Mouse (Mus musculus) lung, postnatal 0 days (tissue): Measurements from ENCODE around the gene Tas2r124. TPM values are rescaled to one million over a fixed set of nuclear protein-coding genes. Genes with fewer than 3 reads are reported as not detected.

Experiments
- ATAC-seq: fragments of 200-750 bp; cut with Nextera tagmentation; 2 replicates; pipeline ENCODE4 v1.8.0; 2017; ENCODE audit warnings: moderate library complexity
- DNase-seq: peaks from one replicate; pipeline ENCODE4 v3.0.0-alpha.2; 2016; ENCODE audit warnings: low spot score
- H3K27ac ChIP-seq: fragments of 300-500 bp; sonication (generic); 2 replicates; pipeline ENCODE4 v1.5.1; 2014; ENCODE audit warnings: antibody characterized with exemption, mild to moderate bottlenecking, low read length, mixed read lengths
- H3K27me3 ChIP-seq: fragments of 300-500 bp; sonication (generic); replicated peaks from 2 replicates; pipeline ENCODE4 v1.6.1; 2014; ENCODE audit warnings: low read length, mixed read lengths; ENCODE audit not compliant: insufficient read depth
- H3K36me3 ChIP-seq: fragments of 300-500 bp; sonication (generic); 2 replicates; pipeline ENCODE4 v1.6.1; 2014; ENCODE audit warnings: low read length, mixed read lengths; ENCODE audit not compliant: insufficient read depth
- H3K4me1 ChIP-seq: fragments of 300-500 bp; sonication (generic); 2 replicates; pipeline ENCODE4 v1.6.1; 2014; ENCODE audit warnings: antibody characterized with exemption, low read depth, low read length, mixed read lengths; ENCODE audit not compliant: insufficient read depth
- H3K4me2 ChIP-seq: fragments of 300-500 bp; sonication (generic); replicated peaks from 2 replicates; pipeline ENCODE4 v1.6.1; 2014; ENCODE audit warnings: low read depth, mild to moderate bottlenecking, low read length, moderate library complexity, mixed read lengths
- H3K4me3 ChIP-seq: fragments of 300-500 bp; sonication (generic); 2 replicates; pipeline ENCODE4 v1.5.1; 2014; ENCODE audit warnings: low read depth, low read length
- H3K9ac ChIP-seq: fragments of 300-500 bp; sonication (generic); replicated peaks from 2 replicates; pipeline ENCODE4 v1.6.1; 2014; ENCODE audit warnings: low read depth, mild to moderate bottlenecking
- H3K9me3 ChIP-seq: fragments of 300-500 bp; sonication (generic); 2 replicates; pipeline ENCODE4 v1.6.1; 2016; ENCODE audit warnings: low read length, mixed read lengths
- CTCF ChIP-seq: IDR thresholded peaks from 2 replicates; pipeline ENCODE4 v1.5.1; 2016; ENCODE audit warnings: antibody characterized with exemption, mild to moderate bottlenecking
- EP300 ChIP-seq: IDR thresholded peaks from 2 replicates; pipeline ENCODE4 v1.6.1; 2016; ENCODE audit warnings: antibody characterized with exemption, mild to moderate bottlenecking, control low read depth
- WGBS: fragments of 180-500 bp; shearing (Covaris S2); extraction: QIAGEN DNeasy Blood & Tissue Kit; methylation state at CpG from one replicate; pipeline ENCODE4 v1.1.7; 2014; 5-methylcytosine and 5-hydroxymethylcytosine counted together
- polyA plus RNA-seq: library from polyadenylated mRNA; unstranded; fragments of >200 nt; fragmentation: Nextera tagmentation; extraction: Ambion mirVana; gene quantifications from 2 replicates; pipeline ENCODE4 v1.2.1, GENCODE M21; 2015

The Tas2r124 gene
- polyA plus RNA-seq, 1 experiment from 2014 or later = not detected

DNA sequence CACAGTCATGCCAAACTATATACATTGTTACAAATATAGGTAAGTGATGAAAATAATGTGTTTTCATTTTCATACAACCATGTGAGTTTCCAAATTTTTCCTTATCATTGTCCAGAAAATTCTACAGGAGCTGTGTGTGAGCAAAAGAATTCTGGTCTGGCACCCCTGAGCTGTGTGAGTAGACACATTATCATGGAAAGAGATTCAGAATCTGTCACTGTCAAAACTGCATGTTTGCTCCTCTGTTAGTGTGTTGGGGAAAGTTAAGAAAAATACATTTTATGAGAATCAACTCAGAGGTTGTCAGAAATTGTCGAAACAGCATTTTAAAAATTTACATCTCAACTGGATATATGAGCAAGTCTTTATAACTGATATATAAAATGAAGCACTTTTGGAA, 48.0 kb downstream of the Tas2r124 start, which contains the start of gene Tas2r117:
Tas2r117 (plus strand) TSS at position 301 of the 400 bp plus-strand sequence.
- no peaks in the 10 kb centered on the region for H3K36me3 ChIP-seq
- no peak for TF ChIP-seq EP300
- TF ChIP-seq CTCF = no peak

More for the DNA sequence above, 48.0 kb downstream of the Tas2r124 start, which contains the start of gene Tas2r117:
- Histone ChIP-seq H3K27ac (no peak within 1 kb of the TSS), H3K4me1 (no peaks in the 10 kb centered on the region), H3K9ac (no peak within 1 kb of the TSS), H3K4me3 (no peak within 1 kb of the TSS), H3K27me3 (no peaks in the 10 kb centered on the region), H3K9me3 (no peaks in the 10 kb centered on the region), H3K4me2 (no peak within 1 kb of the TSS)
- ATAC-seq (no peak), DNase-seq (no peak)
- WGBS = 69% methylated on average over 1 of the region's 1 CpGs

Other genes starting within 250 kb of the Tas2r124 start
- not detected in 2 replicates for gene Prh1, start 184.9 kb upstream of the Tas2r124 start, polyA plus RNA-seq
- not detected in 2 replicates for gene Prp2, start 158.8 kb upstream of the Tas2r124 start, polyA plus RNA-seq
- not detected in 2 replicates for gene A630073D07Rik, start 103.2 kb upstream of the Tas2r124 start, polyA plus RNA-seq
- gene Tas2r120, start 97.8 kb upstream of the Tas2r124 start, polyA plus RNA-seq = not detected in 2 replicates
- gene Tas2r121, start 53.7 kb upstream of the Tas2r124 start, polyA plus RNA-seq = not detected in 2 replicates
- gene Tas2r122, start 42.8 kb upstream of the Tas2r124 start, polyA plus RNA-seq = not detected in 2 replicates
- not detected in 2 replicates for gene Tas2r115, start 16.7 kb upstream of the Tas2r124 start, polyA plus RNA-seq
- not detected in 2 replicates for gene Tas2r102, start 7.4 kb downstream of the Tas2r124 start, polyA plus RNA-seq
- gene Tas2r136, start 23.4 kb downstream of the Tas2r124 start, polyA plus RNA-seq = not detected in 2 replicates
- not detected in 2 replicates for gene Tas2r117, start 48.1 kb downstream of the Tas2r124 start, polyA plus RNA-seq
- not detected in 2 replicates for gene Tas2r123, start 92.4 kb downstream of the Tas2r124 start, polyA plus RNA-seq
- not detected in 2 replicates for gene Tas2r116, start 100.7 kb downstream of the Tas2r124 start, polyA plus RNA-seq
- not detected in 2 replicates for gene Tas2r110, start 113.3 kb downstream of the Tas2r124 start, polyA plus RNA-seq
- gene Tas2r113, start 138.3 kb downstream of the Tas2r124 start, polyA plus RNA-seq = not detected in 2 replicates
- not detected in 2 replicates for gene Tas2r125, start 154.9 kb downstream of the Tas2r124 start, polyA plus RNA-seq
- gene Tas2r129, start 196.4 kb downstream of the Tas2r124 start, polyA plus RNA-seq = not detected in 2 replicates
- gene Tas2r131, start 203.2 kb downstream of the Tas2r124 start, polyA plus RNA-seq = not detected in 2 replicates
- gene Tas2r109, start 226.2 kb downstream of the Tas2r124 start, polyA plus RNA-seq = not detected in 2 replicates